Mouse (Mus musculus) forebrain, embryonic 12.5 days (tissue): ENCODE data around the gene Chrdl1. TPM values are rescaled to one million over a fixed set of nuclear protein-coding genes. Genes with fewer than 3 reads are reported as not detected.

Experiments
- ATAC-seq: fragments of 200-750 bp; cut with Nextera tagmentation; 2 replicates; pipeline ENCODE4 v1.8.0; 2017; ENCODE audit warnings: moderate TSS enrichment; ENCODE audit not compliant: low FRiP score
- H3K27ac ChIP-seq: fragments of 300-500 bp; sonication (generic); 2 replicates; pipeline ENCODE4 v1.5.1; 2016; ENCODE audit warnings: mild to moderate bottlenecking
- H3K27me3 ChIP-seq: fragments of 300-500 bp; sonication (generic); 2 replicates; pipeline ENCODE4 v1.6.1; 2016; ENCODE audit warnings: mild to moderate bottlenecking
- H3K36me3 ChIP-seq: fragments of 300-500 bp; sonication (generic); replicated peaks from 2 replicates; pipeline ENCODE4 v1.6.1; 2016; ENCODE audit warnings: mild to moderate bottlenecking
- H3K4me1 ChIP-seq: fragments of 300-500 bp; sonication (generic); 2 replicates; pipeline ENCODE4 v1.6.1; 2016
- H3K4me2 ChIP-seq: fragments of 300-500 bp; sonication (generic); 2 replicates; pipeline ENCODE4 v1.6.1; 2016; ENCODE audit warnings: mild to moderate bottlenecking, moderate library complexity
- H3K4me3 ChIP-seq: fragments of 300-500 bp; sonication (generic); replicated peaks from 2 replicates; pipeline ENCODE4 v1.5.1; 2016; ENCODE audit warnings: mild to moderate bottlenecking
- H3K9ac ChIP-seq: fragments of 300-500 bp; sonication (generic); 2 replicates; pipeline ENCODE4 v1.6.1; 2016; ENCODE audit warnings: mild to moderate bottlenecking
- H3K9me3 ChIP-seq: fragments of 300-500 bp; sonication (generic); 2 replicates; pipeline ENCODE4 v1.6.1; 2016
- WGBS: fragments of 180-500 bp; shearing (Covaris S2); methylation state at CpG from one replicate; pipeline ENCODE4 v1.1.7; 2016; 5-methylcytosine and 5-hydroxymethylcytosine counted together
- polyA plus RNA-seq: library from polyadenylated mRNA; unstranded; fragments of >200 nt; fragmentation: Nextera tagmentation; extraction: Ambion mirVana; gene quantifications from 2 replicates; pipeline ENCODE4 v1.2.1, GENCODE M21; 2016

Chrdl1 gene
- polyA plus RNA-seq, 1 experiment from 2014 or later = 3.9 TPM

DNA sequence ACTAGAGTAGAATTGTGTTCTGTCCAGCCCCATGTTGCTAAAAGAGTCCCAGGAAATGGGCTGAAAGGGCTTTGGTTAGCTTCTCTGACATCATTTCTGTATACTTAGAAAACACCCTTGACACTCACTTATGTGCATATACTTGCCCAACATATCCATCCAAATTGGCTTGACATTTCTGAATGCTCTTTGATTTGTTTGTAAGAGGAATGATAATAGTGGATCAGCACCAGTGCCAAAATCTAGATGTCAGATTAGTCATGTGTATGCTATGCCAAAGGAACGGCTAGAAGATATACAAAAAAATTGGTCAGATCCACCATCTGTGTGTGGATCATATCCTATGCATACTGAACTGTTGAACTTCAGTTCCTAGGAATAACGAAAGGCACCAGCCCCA, 99.3 kb downstream of the Chrdl1 start:
- H3K27me3 ChIP-seq = peaks cover 16% of the 10 kb centered on the region; the same call in 1 of the 2 replicates
- no peaks in the 10 kb centered on the region for H3K9me3 ChIP-seq
- no peak overlapping the region for H3K27ac ChIP-seq
- no peak overlapping the region for H3K4me3 ChIP-seq
- H3K4me1 ChIP-seq = no peaks in the 10 kb centered on the region
- no peaks in the 10 kb centered on the region for H3K36me3 ChIP-seq
- no peak for ATAC-seq
- WGBS = 94% methylated on average over 2 of the region's 2 CpGs
- no peak overlapping the region for H3K4me2 ChIP-seq
- no peak overlapping the region for H3K9ac ChIP-seq

DNA sequence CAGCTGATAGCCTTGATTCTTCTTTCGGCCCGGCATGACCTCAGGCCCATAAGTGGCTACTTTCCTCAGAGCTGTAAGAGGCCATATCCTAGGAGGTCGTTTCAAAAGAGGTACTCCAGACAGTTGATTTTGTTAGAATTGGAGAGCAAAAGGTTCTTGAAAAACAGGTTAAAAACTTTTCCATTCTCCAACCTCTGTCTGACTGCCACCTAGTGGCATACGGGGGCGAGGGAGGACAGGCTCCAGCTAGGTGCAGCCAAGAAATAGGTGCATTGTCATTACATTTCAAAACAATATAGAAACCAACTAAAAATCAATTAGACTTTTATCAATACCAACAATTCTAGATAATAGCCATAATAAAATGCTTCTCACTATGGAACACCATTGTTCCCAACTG, 118.9 kb downstream of the Chrdl1 start:
- Histone ChIP-seq H3K4me3 (no peak overlapping the region), H3K4me1 (no peaks in the 10 kb centered on the region), H3K27ac (no peak overlapping the region), H3K36me3 (no peaks in the 10 kb centered on the region), H3K27me3 (0 out of 2 replicates have a peak, but pooled peaks cover 8% of the 10 kb centered on the region), H3K4me2 (no peak overlapping the region), H3K9me3 (no peaks in the 10 kb centered on the region), H3K9ac (no peak overlapping the region)
- 35% methylated on average over 5 of the region's 5 CpGs for WGBS
- no peak for ATAC-seq

DNA sequence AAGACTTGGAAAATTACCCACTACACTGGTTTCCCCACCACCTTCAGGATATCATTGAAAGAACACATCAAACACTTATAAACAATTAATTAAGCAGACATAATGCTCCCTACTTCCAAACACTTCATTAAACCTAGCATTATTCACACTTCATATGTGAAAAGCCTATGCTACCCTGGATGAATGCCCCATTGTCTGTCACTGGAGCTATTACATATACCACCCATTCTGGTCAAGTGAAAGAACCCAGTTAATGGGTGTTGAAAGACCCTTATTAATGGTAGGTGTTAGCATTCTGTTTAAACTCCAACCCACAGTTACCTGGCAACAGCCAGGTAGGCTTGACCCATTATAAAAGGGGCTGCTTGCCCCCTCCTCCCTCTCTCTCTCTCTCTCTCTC, 143.4 kb downstream of the Chrdl1 start:
- H3K9me3 ChIP-seq = no peaks in the 10 kb centered on the region
- ATAC-seq = peak; percentile 74; the same call in 1 of the 2 replicates
- no peak overlapping the region for H3K9ac ChIP-seq
- no peak overlapping the region for H3K4me3 ChIP-seq
- peaks cover 8% of the 10 kb centered on the region; the same call in 1 of the 2 replicates for H3K27me3 ChIP-seq
- no peaks in the 10 kb centered on the region for H3K36me3 ChIP-seq
- H3K4me2 ChIP-seq = no peak overlapping the region
- no peak overlapping the region for H3K27ac ChIP-seq
- no peaks in the 10 kb centered on the region for H3K4me1 ChIP-seq

Other genes with a start within 250 kb of the Chrdl1 start
- 159 and 172 TPM in 2 replicates for gene Pak3, start 124.3 kb upstream of the Chrdl1 start, polyA plus RNA-seq